Mouse (Mus musculus) layer of hippocampus, postnatal 36 days (tissue): ENCODE data around the gene Marveld3. TPM values are rescaled to one million over a fixed set of nuclear protein-coding genes. Genes with fewer than 3 reads are reported as not detected.

Experiments used
- total RNA-seq, 2 experiments: library from RNA; stranded (reverse); gene quantifications; 2 replicates each; pipeline ENCODE4 v1.2.3; 2021

The Marveld3 gene
- total RNA-seq, 2 experiments from 2014 or later = not detected

Other genes starting within 250 kb of the Marveld3 start
- gene Atxn1l, start 224.5 kb downstream of the Marveld3 start, total RNA-seq = 10 to 100 TPM; 37.4 to 40.3 TPM
- gene Ap1g1, start 183.6 kb downstream of the Marveld3 start, total RNA-seq = 10 to 100 TPM; 80.1 to 94.6 TPM
- gene Phlpp2, start 93.7 kb downstream of the Marveld3 start, total RNA-seq = 10 to 100 TPM; 25.0 to 31.4 TPM
- gene Tat, start 28.2 kb upstream of the Marveld3 start, total RNA-seq = under 1 TPM in 1 of 2 experiments, not detected in 1; 0.32 TPM
- gene Chst4, start 77.5 kb upstream of the Marveld3 start, total RNA-seq = under 1 TPM in 1 of 2 experiments, not detected in 1; 0.17 TPM
- gene Zfp612, start 117.5 kb upstream of the Marveld3 start, total RNA-seq = 10 to 100 TPM; 26.8 to 27.4 TPM
- not detected for gene Gm21964, start 139.0 kb upstream of the Marveld3 start, total RNA-seq
- not detected for gene Gm17720, start 140.6 kb upstream of the Marveld3 start, total RNA-seq
- 10 to 100 TPM; 44.3 to 51.0 TPM for gene Calb2, start 206.0 kb upstream of the Marveld3 start, total RNA-seq